Comparison of ENCODE assay signal across 9 mouse cellular contexts in genomic region chr11:100947548-100947947, GRCm38 (mm10). TPM values are rescaled to one million over a fixed set of nuclear protein-coding genes. Genes with fewer than 3 reads are reported as not detected.
DNase-seq lines count a peak whose midpoint lies in the region; ATAC-seq and TF ChIP-seq lines count a peak whose summit lies in the region.
"Had no signal": no experiment of that assay in that cellular context is flagged by ENCODE, and none has a peak within 500 bp of the region (broad histone marks: within the 10 kb centered on the region; RNA-seq: fewer than 3 reads in every experiment).

No protein-coding gene starts in this region.

- H3K4me2 ChIP-seq in liver, postnatal 0 days (ENCODE audit: low read depth, low read length), result no peak overlapping the region

- H3K9me3 ChIP-seq in liver, postnatal 0 days (ENCODE audit: low read length), result peaks cover 6% of the 10 kb centered on the region

- H3K4me3 ChIP-seq in kidney, adult 2 months (ENCODE audit: insufficient read depth, low read depth, low read length), result no peak overlapping the region
- H3K4me3 ChIP-seq in liver, postnatal 0 days (ENCODE audit: low read depth, low read length), result no peak overlapping the region

- H3K27me3 ChIP-seq in kidney, adult 2 months (replicated peaks; ENCODE audit: control insufficient read depth, insufficient read depth, low read length), result no peaks in the 10 kb centered on the region
- H3K27me3 ChIP-seq in liver, postnatal 0 days (ENCODE audit: insufficient read depth, low read length), result no peaks in the 10 kb centered on the region

- H3K36me3 ChIP-seq in kidney, adult 2 months (ENCODE audit: control insufficient read depth, insufficient read depth, low read length), result no peaks in the 10 kb centered on the region
- no peaks in the 10 kb centered on the region for H3K36me3 ChIP-seq in liver, postnatal 0 days (replicated peaks; ENCODE audit: insufficient read depth, low read length)

- TF ChIP-seq POLR2A in kidney, adult 2 months (IDR thresholded peaks at IDR 0.05; ENCODE audit: low read depth, low read length), result no peak

- no peaks in the 10 kb centered on the region; the same call in 1 of the 2 replicates for H3K4me1 ChIP-seq in kidney, adult 2 months (ENCODE audit: control insufficient read depth, insufficient read depth, low read length)
- peaks cover 10% of the 10 kb centered on the region for H3K4me1 ChIP-seq in liver, postnatal 0 days (ENCODE audit: insufficient read depth)

- no peak for DNase-seq in kidney, adult 2 months
- no peak for DNase-seq in kidney, adult 8-10 months
- peak; percentile 47 to 53 for DNase-seq in B cell, adult 2 months
- DNase-seq in MEL-GATA-1-ER (ENCODE audit: extremely low read depth, low read depth), result peak; percentile 63
- no peak for DNase-seq in liver, postnatal 0 days
- no peak for DNase-seq in adrenal gland, postnatal 25 days
- DNase-seq in kidney, adult 18-20 months, result no peak
- DNase-seq: heart, postnatal 14 days; right cerebral cortex, adult 18-20 months had no signal

- TF ChIP-seq EP300 in liver, postnatal 0 days (IDR thresholded peaks at IDR 0.05; ENCODE audit: low read depth), result no peak

- H3K27ac ChIP-seq in kidney, adult 2 months (ENCODE audit: insufficient read depth, low read depth, low read length), result no peak overlapping the region
- no peak overlapping the region for H3K27ac ChIP-seq in liver, postnatal 0 days (ENCODE audit: low read depth)

- H3K9ac ChIP-seq in liver, postnatal 0 days (replicated peaks), result no peak overlapping the region

- peak; percentile 55 for TF ChIP-seq CTCF in kidney, adult 2 months (conservative IDR thresholded peaks at IDR 0.05; ENCODE audit: insufficient read depth, insufficient read length, low read depth, low read length)
- peak; percentile 63 for TF ChIP-seq CTCF in liver, postnatal 0 days (IDR thresholded peaks at IDR 0.05; ENCODE audit: low read depth)

- ATAC-seq in liver, postnatal 0 days, result peak; percentile 44; the same call in 1 of the 2 replicates

RNA-seq across cellular contexts. Expression of gene Stat3, which starts 8.2 kb away (rescaled TPM):
- polyA plus RNA-seq in kidney, adult 2 months (2012; rRNA removed), result 55.5 and 57.2 TPM in 2 replicates
- polyA plus RNA-seq in liver, postnatal 0 days (2015; fragmentation: Nextera tagmentation; extraction: Ambion mirVana), result 44.9 and 53.7 TPM in 2 replicates
- total RNA-seq in adrenal gland, postnatal 25 days (2021), result 81.5 and 88.6 TPM in 2 replicates

RNA-seq across cellular contexts. Expression of gene Cavin1, which starts 23.1 kb away (rescaled TPM):
- polyA plus RNA-seq in kidney, adult 2 months (2012; rRNA removed), result 32.1 and 35.0 TPM in 2 replicates
- polyA plus RNA-seq in liver, postnatal 0 days (2015; fragmentation: Nextera tagmentation; extraction: Ambion mirVana), result 27.5 and 28.5 TPM in 2 replicates
- total RNA-seq in adrenal gland, postnatal 25 days (2021), result 224 and 271 TPM in 2 replicates

Comparison
In these comparisons a context has a peak if more than half of its experiments do, and no peak if none do; other contexts are left out.
1. DNase-seq: peak in B cell, adult 2 months (2 of 2) and MEL-GATA-1-ER (single experiment); none in kidney, adult 2 months (single experiment), kidney, adult 8-10 months (0 of 2), liver, postnatal 0 days (single experiment), adrenal gland, postnatal 25 days (single experiment) and kidney, adult 18-20 months (single experiment).